Mouse (Mus musculus): ENCODE results near the gene Pcnx. TPM values are rescaled to one million over a fixed set of nuclear protein-coding genes. Genes with fewer than 3 reads are reported as not detected.
"Not testable (repeated sequence)": the region's sequence is repeated elsewhere in the genome, so short reads cannot be mapped to it uniquely, and the experiment has no call there.

The Pcnx gene
- total RNA-seq, 2 experiments from 2014 or later = 3.9 to 33.8 TPM

DNA sequence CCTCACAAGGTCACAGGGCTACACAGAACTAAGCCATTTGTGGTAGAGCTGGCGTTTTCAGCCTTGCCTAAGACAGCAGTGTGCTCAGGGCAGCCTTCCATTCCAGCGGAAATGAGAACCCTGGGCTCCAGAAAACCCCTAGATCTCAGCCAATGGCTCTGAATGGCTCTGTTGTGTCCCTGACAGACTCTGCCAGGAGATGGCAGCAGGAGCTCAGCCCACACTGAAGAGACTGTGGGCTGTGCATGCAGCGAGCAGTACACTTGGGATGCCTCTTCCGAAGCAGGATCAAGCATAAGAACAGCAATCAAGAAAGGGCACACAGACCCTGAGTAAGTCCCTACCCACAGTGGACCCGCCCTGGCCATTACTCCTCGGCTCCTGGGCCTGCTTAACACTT is 173.7 kb downstream of the Pcnx start:
- ATAC-seq (replicated peaks; ENCODE audit: low FRiP score, low TSS enrichment, poor library complexity, severe bottlenecking) = peak; percentile 78

DNA sequence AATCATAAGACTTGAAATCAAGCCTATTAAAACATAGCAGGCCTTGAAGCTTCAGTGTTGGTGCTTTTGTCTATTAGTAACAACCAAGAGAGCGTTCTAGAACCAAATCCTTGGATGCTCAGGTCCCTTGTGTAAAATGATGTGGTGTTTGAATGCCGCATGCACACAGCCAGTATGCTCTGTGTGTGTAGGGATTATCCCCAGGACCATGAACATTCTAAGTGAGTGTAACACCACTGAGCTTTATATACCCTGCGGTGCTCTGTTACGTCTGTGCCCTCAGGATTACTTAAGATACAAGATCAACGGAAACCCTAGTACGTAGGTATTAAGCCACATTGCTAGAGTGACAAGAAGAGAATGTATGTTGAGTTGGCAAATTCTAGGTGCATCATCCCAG is 174.2 kb downstream of the Pcnx start:
- ATAC-seq (replicated peaks; ENCODE audit: low FRiP score, low TSS enrichment, poor library complexity, severe bottlenecking) = not testable (repeated sequence)

DNA sequence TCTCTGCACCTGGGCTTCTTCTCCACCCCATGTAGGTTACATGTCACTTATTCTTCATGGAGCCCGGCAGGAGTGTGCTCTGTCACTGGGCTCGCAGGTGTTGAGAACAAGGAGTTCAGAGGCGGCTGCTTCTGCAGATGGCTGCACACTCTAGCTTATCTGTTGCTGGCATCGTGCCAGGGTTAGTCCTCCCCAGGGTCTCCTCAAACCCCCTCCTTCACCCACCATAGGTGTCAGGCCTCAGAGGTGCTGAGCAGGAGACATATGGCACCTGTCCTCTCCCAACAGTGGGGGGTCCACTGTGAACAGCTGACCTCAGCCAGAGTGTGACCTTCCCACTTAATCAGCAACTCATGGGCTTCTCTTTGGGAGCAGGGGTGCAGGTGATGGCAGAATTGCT is 184.3 kb downstream of the Pcnx start:
- 0 out of 2 replicates have a peak, but pooled peaks have one; percentile 30 for ATAC-seq (replicated peaks; ENCODE audit: low FRiP score, low TSS enrichment, poor library complexity, severe bottlenecking)

Other genes starting within 250 kb of the Pcnx start
- not detected in 2 replicates for gene Ttc9, start 228.8 kb upstream of the Pcnx start, total RNA-seq (2014; fragmentation: Nextera tagmentation)
- not detected in 2 replicates for gene Ttc9, start 228.8 kb upstream of the Pcnx start, total RNA-seq (2017)
- 0.67 TPM in 1 of 2 replicates, not detected in the other for gene Map3k9, start 78.8 kb upstream of the Pcnx start, total RNA-seq (2014; fragmentation: Nextera tagmentation)
- gene Map3k9, start 78.8 kb upstream of the Pcnx start, total RNA-seq (2017) = 0.19 TPM in 1 of 2 replicates, not detected in the other